Mouse (Mus musculus): ENCODE measurements around the gene Gm20388.
A peak's percentile ranks its signal among the peaks of the same experiment; 100 is the strongest.

The Gm20388 gene

GRCm38 (mm10) chr8:124042201-124042600 lies 4131.6 kb downstream of the Gm20388 start:
- no peak for DNase-seq (ENCODE audit: low spot score in 2 of 2)

- no peak for DNase-seq (ENCODE audit: low spot score in 2 of 2)
Observed at GRCm38 (mm10) chr8:124044421-124044820, 4133.8 kb downstream of the Gm20388 start.

GRCm38 (mm10) chr8:124044931-124045330 lies 4134.3 kb downstream of the Gm20388 start:
- no peak for DNase-seq (ENCODE audit: low spot score in 2 of 2)

- DNase-seq (ENCODE audit: low spot score in 2 of 2): peak in 1 of 2 experiments; percentile 13
Observed at GRCm38 (mm10) chr8:124045856-124046255, 4135.2 kb downstream of the Gm20388 start.

GRCm38 (mm10) chr8:124052110-124052509 lies 4141.5 kb downstream of the Gm20388 start:
- peak; percentile 32 to 63 for DNase-seq (ENCODE audit: low spot score in 2 of 2)

- no peak for DNase-seq (ENCODE audit: low spot score in 2 of 2)
Observed at GRCm38 (mm10) chr8:124052568-124052967, 4141.9 kb downstream of the Gm20388 start.

GRCm38 (mm10) chr8:124056832-124057655 lies 4146.4 kb downstream of the Gm20388 start:
- no peak for DNase-seq (ENCODE audit: low spot score in 2 of 2)

- DNase-seq (ENCODE audit: low spot score in 2 of 2): peak; percentile 65 to 89
Observed at GRCm38 (mm10) chr8:124066325-124067058, 4155.9 kb downstream of the Gm20388 start.

- DNase-seq (ENCODE audit: low spot score in 2 of 2): no peak
Observed at GRCm38 (mm10) chr8:124067059-124067750, 4156.6 kb downstream of the Gm20388 start.

GRCm38 (mm10) chr8:124070363-124071324 lies 4160.0 kb downstream of the Gm20388 start:
- no peak for DNase-seq (ENCODE audit: low spot score in 2 of 2)

- no peak for DNase-seq (ENCODE audit: low spot score in 2 of 2)
Observed at GRCm38 (mm10) chr8:124075977-124076376, 4165.3 kb downstream of the Gm20388 start.

GRCm38 (mm10) chr8:124076416-124076815 lies 4165.8 kb downstream of the Gm20388 start:
- no peak for DNase-seq (ENCODE audit: low spot score in 2 of 2)

GRCm38 (mm10) chr8:124077377-124077776 lies 4166.7 kb downstream of the Gm20388 start:
- no peak for DNase-seq (ENCODE audit: low spot score in 2 of 2)

GRCm38 (mm10) chr8:124077998-124078397 lies 4167.4 kb downstream of the Gm20388 start:
- DNase-seq (ENCODE audit: low spot score in 2 of 2): no peak

- DNase-seq (ENCODE audit: low spot score in 2 of 2): no peak
Observed at GRCm38 (mm10) chr8:124078969-124079368, 4168.3 kb downstream of the Gm20388 start.

- peak in 1 of 2 experiments; percentile 23 for DNase-seq (ENCODE audit: low spot score in 2 of 2)
Observed at GRCm38 (mm10) chr8:124080467-124081326, 4170.1 kb downstream of the Gm20388 start.

GRCm38 (mm10) chr8:124082616-124083015 lies 4172.0 kb downstream of the Gm20388 start:
- no peak for DNase-seq (ENCODE audit: low spot score in 2 of 2)

- DNase-seq (ENCODE audit: low spot score in 2 of 2): no peak
Observed at GRCm38 (mm10) chr8:124083611-124084010, 4173.0 kb downstream of the Gm20388 start.

GRCm38 (mm10) chr8:124085668-124086067 lies 4175.0 kb downstream of the Gm20388 start:
- no peak for DNase-seq (ENCODE audit: low spot score in 2 of 2)

GRCm38 (mm10) chr8:124088092-124088613 lies 4177.5 kb downstream of the Gm20388 start:
- DNase-seq (ENCODE audit: low spot score in 2 of 2): no peak

Measured in heart, adult 9 months (tissue).